Mouse (Mus musculus) left cerebral cortex, adult 2 months (tissue): ENCODE results near the gene Art4. TPM values are rescaled to one million over a fixed set of nuclear protein-coding genes. Genes with fewer than 3 reads are reported as not detected.
A peak's percentile ranks its signal among the peaks of the same experiment; 100 is the strongest.

Source experiments
- DNase-seq, 2 experiments: peaks; one replicate each; pipeline ENCODE4 v3.0.0; 2021 to 2022; ENCODE audit warnings: low spot score in 2 of 2, mixed read lengths in 1 of 2; ENCODE audit errors: extremely low spot score in 1 of 2
- H3K27ac ChIP-seq: fragments of 200-600 bp; 2 replicates; pipeline ENCODE4 v1.8.1; 2022
- H3K4me3 ChIP-seq: fragments of 200-600 bp; 2 replicates; pipeline ENCODE4 v1.8.1; 2022
- CTCF ChIP-seq: fragments of 200-600 bp; IDR thresholded peaks from 2 replicates; pipeline ENCODE4 v1.8.1; 2022; ENCODE audit warnings: antibody characterized with exemption, mild to moderate bottlenecking, moderate library complexity
- intact Hi-C: fragments of 180-260 bp; cut with DNase I; formaldehyde crosslinking; loops from one replicate; pipeline ENCODE4 v1.15.1; 2025
- total RNA-seq, 2 experiments: library from RNA; stranded (reverse); gene quantifications; 2 replicates each; pipeline ENCODE4 v1.2.3; 2021

Gene Art4
- total RNA-seq, 2 experiments from 2014 or later: not detected

GRCm38 (mm10) chr6:136820381-136820780 lies 37.2 kb downstream of the Art4 start:
- no peak for TF ChIP-seq CTCF
- no peak overlapping the region for H3K4me3 ChIP-seq
- DNase-seq: no peak
- intact Hi-C loops: loop anchor here (10.0 kb wide), 1 partner anchor 1806 kb away; the partner anchor contains the start of gene Ddx47
- H3K27ac ChIP-seq: no peak overlapping the region

GRCm38 (mm10) chr6:136817549-136817948 lies 40.0 kb downstream of the Art4 start:
- Histone ChIP-seq H3K27ac (peak overlapping the region; percentile 88), H3K4me3 (no peak overlapping the region)
- intact Hi-C loops: no loop called here
- DNase-seq: peak; percentile 67 to 79
- no peak for TF ChIP-seq CTCF

GRCm38 (mm10) chr6:136816826-136817225 lies 40.7 kb downstream of the Art4 start:
- DNase-seq: no peak
- peak overlapping the region; percentile 83 for H3K27ac ChIP-seq
- TF ChIP-seq CTCF: no peak
- intact Hi-C loops: no loop called here
- no peak overlapping the region for H3K4me3 ChIP-seq

GRCm38 (mm10) chr6:136815381-136815780 lies 42.2 kb downstream of the Art4 start:
- no peak for TF ChIP-seq CTCF
- Histone ChIP-seq H3K27ac (peak overlapping the region; percentile 83; the same call in 1 of the 2 replicates), H3K4me3 (no peak overlapping the region)
- no peak for DNase-seq
- intact Hi-C loops: no loop called here

- no peak overlapping the region for H3K4me3 ChIP-seq
- peak; percentile 36 for TF ChIP-seq CTCF
- no peak for DNase-seq
- intact Hi-C loops: no loop called here
- H3K27ac ChIP-seq: peak overlapping the region; percentile 32; the same call in 1 of the 2 replicates
Observed at GRCm38 (mm10) chr6:136813117-136813516, 44.4 kb downstream of the Art4 start.

GRCm38 (mm10) chr6:136811196-136811595 lies 46.3 kb downstream of the Art4 start:
- Histone ChIP-seq H3K4me3 (no peak overlapping the region), H3K27ac (no peak overlapping the region)
- intact Hi-C loops: no loop called here
- DNase-seq: no peak
- no peak for TF ChIP-seq CTCF

GRCm38 (mm10) chr6:136809673-136810072 lies 47.9 kb downstream of the Art4 start:
- no peak for TF ChIP-seq CTCF
- Histone ChIP-seq H3K4me3 (peak overlapping the region; percentile 65), H3K27ac (no peak overlapping the region)
- no peak for DNase-seq
- intact Hi-C loops: no loop called here

GRCm38 (mm10) chr6:136809077-136809476 lies 48.5 kb downstream of the Art4 start:
- intact Hi-C loops: no loop called here
- H3K4me3 ChIP-seq: peak overlapping the region; percentile 65
- DNase-seq: no peak
- peak overlapping the region; percentile 89 for H3K27ac ChIP-seq
- TF ChIP-seq CTCF: no peak

- peak overlapping the region; percentile 89 for H3K27ac ChIP-seq
- no peak for TF ChIP-seq CTCF
- intact Hi-C loops: loop anchor here (1.0 kb wide), 1 partner anchor 20 kb away; the partner anchor contains the start of gene Wbp11
- DNase-seq: peak; percentile 42 to 47
- peak overlapping the region; percentile 65 for H3K4me3 ChIP-seq
Observed at GRCm38 (mm10) chr6:136808631-136809046, 48.9 kb downstream of the Art4 start.

- no peak; the same call in 1 of the 2 replicates for TF ChIP-seq CTCF
- intact Hi-C loops: loop anchor here (1.0 kb wide), 1 partner anchor 20 kb away; the partner anchor contains the start of gene Wbp11
- Histone ChIP-seq H3K27ac (peak within 1 kb of the TSS; percentile 89), H3K4me3 (peak within 1 kb of the TSS; percentile 65)
- peak; percentile 98 to 100 for DNase-seq
Observed at GRCm38 (mm10) chr6:136808014-136808417, 49.5 kb downstream of the Art4 start, which contains the start of gene H2afj. Gene H2afj (plus strand): TSS chr6:136808244.

- Histone ChIP-seq H3K4me3 (peak overlapping the region; percentile 65), H3K27ac (peak overlapping the region; percentile 76)
- TF ChIP-seq CTCF: no peak
- no peak for DNase-seq
- intact Hi-C loops: loop anchor here (1.0 kb wide), 1 partner anchor 21 kb away; the partner anchor contains the start of gene Wbp11
Observed at GRCm38 (mm10) chr6:136807395-136808013, 50.0 kb downstream of the Art4 start.

- no peak for DNase-seq
- no peak for TF ChIP-seq CTCF
- H3K4me3 ChIP-seq: no peak overlapping the region
- intact Hi-C loops: no loop called here
- H3K27ac ChIP-seq: no peak overlapping the region
Observed at GRCm38 (mm10) chr6:136806819-136807218, 50.7 kb downstream of the Art4 start.

- Histone ChIP-seq H3K4me3 (no peak overlapping the region), H3K27ac (no peak overlapping the region)
- intact Hi-C loops: no loop called here
- no peak for TF ChIP-seq CTCF
- no peak for DNase-seq
Observed at GRCm38 (mm10) chr6:136805409-136805775, 52.1 kb downstream of the Art4 start.
